Mouse (Mus musculus) liver, adult 2 months (tissue): ENCODE results near the gene Nfkbid.

Source experiments
- CTCF ChIP-seq: fragments of 200-500 bp; IDR thresholded peaks from 2 replicates; pipeline ENCODE4 v1.5.1; 2011; ENCODE audit warnings: low read depth, low read length, control low read depth
- POLR2A ChIP-seq: fragments of 200-500 bp; IDR thresholded peaks from 2 replicates; pipeline ENCODE4 v1.6.1; 2011; ENCODE audit warnings: low read length, control low read depth; ENCODE audit not compliant: insufficient read depth; ENCODE audit errors: extremely low read depth

- TF ChIP-seq CTCF = no peak
- TF ChIP-seq POLR2A = no peak
Measured at GRCm38 (mm10) chr7:30453327-30453726, 31.8 kb downstream of the Nfkbid start.
